Mouse (Mus musculus) G1E (cell line): ENCODE results near the gene Src. TPM values are rescaled to one million over a fixed set of nuclear protein-coding genes. Genes with fewer than 3 reads are reported as not detected.
"Not testable (repeated sequence)": the region's sequence is repeated elsewhere in the genome, so short reads cannot be mapped to it uniquely, and the experiment has no call there.

ENCODE experiments used
- ATAC-seq: 2 replicates; pipeline ENCODE4 v1.8.0; 2016; ENCODE audit warnings: mild to moderate bottlenecking; ENCODE audit not compliant: insufficient number of reproducible peaks, poor library complexity, low FRiP score, severe bottlenecking; ENCODE audit errors: extremely low read depth
- DNase-seq: peaks from one replicate; pipeline ENCODE4 v3.0.0; 2012; ENCODE audit warnings: low spot score
- H3K27me3 ChIP-seq: 2 replicates; pipeline ENCODE4 v1.6.1; 2012; ENCODE audit warnings: mild to moderate bottlenecking, low read length, inconsistent platforms; ENCODE audit not compliant: insufficient read depth
- H3K36me3 ChIP-seq: replicated peaks from 2 replicates; pipeline ENCODE3; 2012; ENCODE audit warnings: mild to moderate bottlenecking, inconsistent platforms
- H3K4me1 ChIP-seq: 2 replicates; pipeline ENCODE4 v1.6.1; 2012; ENCODE audit warnings: low read depth, low read length, inconsistent platforms, mixed read lengths; ENCODE audit not compliant: insufficient read depth
- H3K4me3 ChIP-seq: 2 replicates; pipeline ENCODE4 v1.5.1; 2012; ENCODE audit warnings: low read depth, mild to moderate bottlenecking, inconsistent platforms, low read length, moderate library complexity, mixed read lengths
- H3K9me3 ChIP-seq: replicated peaks from 2 replicates; pipeline ENCODE4 v1.6.1; 2012; ENCODE audit warnings: inconsistent platforms
- CTCF ChIP-seq: IDR thresholded peaks from 2 replicates; pipeline ENCODE4 v1.5.1; 2012; ENCODE audit warnings: low read depth, low read length, inconsistent platforms, mixed read lengths
- GATA1 ChIP-seq: IDR thresholded peaks from 2 replicates; pipeline ENCODE4 v1.6.1; 2012; ENCODE audit warnings: borderline replicate concordance, low read length, inconsistent platforms, mixed read lengths
- GATA2 ChIP-seq: IDR thresholded peaks from 2 replicates; pipeline ENCODE4 v1.6.1; 2012; ENCODE audit warnings: low read depth, low read length, inconsistent platforms, borderline replicate concordance
- POLR2AphosphoS5 ChIP-seq: IDR thresholded peaks from 2 replicates; pipeline ENCODE4 v1.6.1; 2012; ENCODE audit warnings: low read depth, low read length, inconsistent platforms; ENCODE audit not compliant: insufficient replicate concordance
- TAL1 ChIP-seq: conservative IDR thresholded peaks from 2 replicates; pipeline ENCODE4 v1.6.1; 2012; ENCODE audit warnings: low read depth, low read length, inconsistent platforms, mixed read lengths
- polyA plus RNA-seq: library from polyadenylated mRNA; stranded (reverse); fragments of >175 nt; gene quantifications from 2 replicates; pipeline ENCODE4 v1.2.3, GENCODE M21; 2012
- total RNA-seq, 2 experiments: library from RNA; stranded (forward) in 1 of 2; stranded (reverse) in 1 of 2; fragments of 200-1000 nt in 1 of 2; fragments of >200 nt in 1 of 2; fragmentation: Nextera tagmentation in 1 of 2; gene quantifications; 2 replicates each; pipeline ENCODE4 v1.2.3; 2014 to 2017

Gene Src
- total and polyA plus RNA-seq, 3 experiments, result 0.22 to 0.49 TPM; not detected in 1

DNA sequence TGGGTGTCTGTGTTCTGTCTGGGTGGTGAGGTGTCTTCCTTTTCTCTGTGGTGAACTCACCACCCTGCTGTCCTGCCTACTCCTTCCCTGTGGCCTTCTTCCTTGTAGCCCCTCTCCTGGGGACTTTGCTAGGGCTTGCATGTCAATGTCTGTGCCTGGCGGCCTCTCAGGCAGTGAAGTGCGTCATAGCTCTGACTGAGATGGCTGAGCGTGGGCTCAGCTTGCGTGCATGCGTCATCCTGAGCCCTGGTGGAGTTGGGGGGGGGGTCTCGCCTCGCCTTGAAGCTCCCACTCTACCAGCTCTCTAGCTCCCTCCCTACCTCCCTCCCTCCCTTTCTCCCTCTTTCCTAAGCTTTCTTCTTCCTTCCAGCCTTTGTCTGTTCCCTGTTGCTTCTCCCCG lies 60.4 kb downstream of the Src start:
- H3K4me1 ChIP-seq, result no peaks in the 10 kb centered on the region; the same call in 1 of the 2 replicates
- no peak for TF ChIP-seq POLR2AphosphoS5
- no peak for TF ChIP-seq GATA2
- TF ChIP-seq CTCF, result no peak
- TF ChIP-seq GATA1, result no peak
- no peak for TF ChIP-seq TAL1
- no peaks in the 10 kb centered on the region for H3K9me3 ChIP-seq
- H3K36me3 ChIP-seq, result no peaks in the 10 kb centered on the region
- peaks cover 25% of the 10 kb centered on the region for H3K27me3 ChIP-seq
- ATAC-seq (no peak), DNase-seq (no peak)
- no peak overlapping the region for H3K4me3 ChIP-seq

GRCm38 (mm10) chr2:157479858-157480568 lies 61.8 kb downstream of the Src start:
- Histone ChIP-seq H3K36me3 (no peaks in the 10 kb centered on the region), H3K9me3 (no peaks in the 10 kb centered on the region), H3K4me1 (no peaks in the 10 kb centered on the region; the same call in 1 of the 2 replicates), H3K4me3 (no peak overlapping the region), H3K27me3 (peaks cover 26% of the 10 kb centered on the region)
- TF ChIP-seq TAL1 (no peak), CTCF (peak; percentile 3; the same call in 1 of the 2 replicates), GATA2 (no peak), GATA1 (no peak), POLR2AphosphoS5 (no peak)
- ATAC-seq, result 0 out of 2 replicates have a peak, but pooled peaks have one; percentile 8
- no peak for DNase-seq

DNA sequence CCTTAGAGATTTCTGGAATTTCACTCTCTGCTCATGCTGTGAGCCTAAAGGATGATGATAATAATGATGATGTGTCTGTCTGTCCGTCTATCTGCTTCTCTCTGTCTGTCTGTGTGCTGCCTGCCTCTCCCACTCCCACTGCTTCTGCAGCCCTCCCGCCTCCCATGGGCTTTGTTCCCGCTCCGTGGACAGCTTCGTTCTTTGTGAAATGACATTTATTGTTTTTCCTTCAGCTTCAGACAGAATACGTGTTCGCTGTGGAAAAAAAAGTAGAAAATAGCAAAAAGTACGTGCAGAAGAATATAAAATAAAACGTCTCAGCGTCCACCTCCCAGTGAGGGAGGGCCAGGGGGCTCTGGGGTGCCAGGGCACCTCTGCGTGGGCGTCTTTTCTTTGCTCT lies 64.5 kb downstream of the Src start:
- no peak for ATAC-seq
- DNase-seq, result no peak
- TF ChIP-seq TAL1 (no peak), CTCF (no peak), GATA1 (no peak), POLR2AphosphoS5 (no peak), GATA2 (no peak)
- Histone ChIP-seq H3K4me1 (no peaks in the 10 kb centered on the region; the same call in 1 of the 2 replicates), H3K36me3 (no peaks in the 10 kb centered on the region), H3K9me3 (no peaks in the 10 kb centered on the region), H3K27me3 (peaks cover 33% of the 10 kb centered on the region), H3K4me3 (no peak overlapping the region)

- not testable (repeated sequence) for ATAC-seq, H3K4me3 ChIP-seq
- H3K27me3 ChIP-seq, result peaks cover 23% of the 10 kb centered on the region
Observed at GRCm38 (mm10) chr2:157486559-157486958, 68.3 kb downstream of the Src start.

GRCm38 (mm10) chr2:157486981-157487656 lies 68.9 kb downstream of the Src start:
- peaks cover 23% of the 10 kb centered on the region for H3K27me3 ChIP-seq
- ATAC-seq (no peak), DNase-seq (no peak)
- no peak overlapping the region for H3K4me3 ChIP-seq
- no peaks in the 10 kb centered on the region for H3K4me1 ChIP-seq
- no peaks in the 10 kb centered on the region for H3K9me3 ChIP-seq
- H3K36me3 ChIP-seq, result no peaks in the 10 kb centered on the region
- TF ChIP-seq CTCF (no peak), POLR2AphosphoS5 (no peak), GATA2 (no peak), TAL1 (no peak), GATA1 (no peak)

More at GRCm38 (mm10) chr2:157486559-157486958, 68.3 kb downstream of the Src start:
- DNase-seq, H3K36me3 ChIP-seq, H3K4me1 ChIP-seq, H3K9me3 ChIP-seq: not testable (repeated sequence)

- H3K4me1 ChIP-seq, result no peaks in the 10 kb centered on the region
- H3K4me3 ChIP-seq, result no peak overlapping the region
- TF ChIP-seq GATA2 (no peak), POLR2AphosphoS5 (no peak), GATA1 (no peak), CTCF (no peak)
- H3K27me3 ChIP-seq, result peaks cover 23% of the 10 kb centered on the region
- no peaks in the 10 kb centered on the region for H3K9me3 ChIP-seq
- no peaks in the 10 kb centered on the region for H3K36me3 ChIP-seq
- ATAC-seq (no peak), DNase-seq (no peak)
Observed at GRCm38 (mm10) chr2:157487733-157488175, 69.5 kb downstream of the Src start.
